Mouse (Mus musculus) kidney, embryonic 14.5 days (tissue): ENCODE data around the gene Gm19345. TPM values are rescaled to one million over a fixed set of nuclear protein-coding genes. Genes with fewer than 3 reads are reported as not detected.
A peak's percentile ranks its signal among the peaks of the same experiment; 100 is the strongest.

Source experiments
- ATAC-seq: fragments of 200-750 bp; cut with Nextera tagmentation; 2 replicates; pipeline ENCODE4 v1.8.0; 2017; ENCODE audit warnings: moderate number of reproducible peaks, mild to moderate bottlenecking, moderate TSS enrichment, moderate library complexity; ENCODE audit not compliant: low FRiP score, low TSS enrichment
- H3K27ac ChIP-seq: fragments of 300-500 bp; sonication (generic); 2 replicates; pipeline ENCODE4 v1.5.1; 2014; ENCODE audit warnings: low read depth, mild to moderate bottlenecking, low read length, moderate library complexity, mixed read lengths
- H3K27me3 ChIP-seq: fragments of 300-500 bp; sonication (generic); 2 replicates; pipeline ENCODE4 v1.6.1; 2014; ENCODE audit warnings: mild to moderate bottlenecking, low read length; ENCODE audit not compliant: control insufficient read depth, insufficient read depth
- H3K36me3 ChIP-seq: fragments of 300-500 bp; sonication (generic); 2 replicates; pipeline ENCODE4 v1.6.1; 2014; ENCODE audit warnings: low read length, mixed read lengths; ENCODE audit not compliant: control insufficient read depth, insufficient read depth
- H3K4me1 ChIP-seq: fragments of 300-500 bp; sonication (generic); 2 replicates; pipeline ENCODE4 v1.6.1; 2014; ENCODE audit warnings: low read length, mixed read lengths; ENCODE audit not compliant: control insufficient read depth, insufficient read depth
- H3K4me2 ChIP-seq: fragments of 300-500 bp; sonication (generic); replicated peaks from 2 replicates; pipeline ENCODE4 v1.6.1; 2014; ENCODE audit warnings: low read depth, mild to moderate bottlenecking, low read length
- H3K4me3 ChIP-seq: fragments of 300-500 bp; sonication (generic); 2 replicates; pipeline ENCODE4 v1.5.1; 2014; ENCODE audit warnings: mild to moderate bottlenecking, low read length
- H3K9ac ChIP-seq: fragments of 300-500 bp; sonication (generic); 2 replicates; pipeline ENCODE4 v1.6.1; 2014; ENCODE audit warnings: low read depth, mild to moderate bottlenecking, low read length, moderate library complexity
- H3K9me3 ChIP-seq: fragments of 300-500 bp; sonication (generic); 2 replicates; pipeline ENCODE4 v1.6.1; 2016; ENCODE audit warnings: low read length; ENCODE audit not compliant: control insufficient read depth
- WGBS: fragments of 180-500 bp; shearing (Covaris S2); extraction: QIAGEN DNeasy Blood & Tissue Kit; methylation state at CpG from one replicate; pipeline ENCODE4 v1.1.7; 2014; 5-methylcytosine and 5-hydroxymethylcytosine counted together
- polyA plus RNA-seq: library from polyadenylated mRNA; unstranded; fragments of >200 nt; fragmentation: Nextera tagmentation; extraction: Ambion mirVana; gene quantifications from 2 replicates; pipeline ENCODE4 v1.2.1, GENCODE M21; 2014

The Gm19345 gene
- polyA plus RNA-seq, 1 experiment from 2014 or later: not detected

- Histone ChIP-seq H3K36me3 (no peaks in the 10 kb centered on the region), H3K27ac (peak overlapping the region; percentile 88), H3K27me3 (peaks cover 18% of the 10 kb centered on the region), H3K4me3 (no peak overlapping the region; the same call in 1 of the 2 replicates), H3K9me3 (no peaks in the 10 kb centered on the region), H3K9ac (0 out of 2 replicates have a peak overlapping the region, but pooled peaks have one; percentile 31), H3K4me2 (0 out of 2 replicates have a peak overlapping the region, but pooled peaks have one; percentile 19), H3K4me1 (peaks cover 24% of the 10 kb centered on the region)
- 24% methylated on average over 16 of the region's 16 CpGs for WGBS
- ATAC-seq: peak; percentile 16
Observed at GRCm38 (mm10) chr7:19823256-19824181, 28.3 kb upstream of the Gm19345 start.

GRCm38 (mm10) chr7:19824182-19824973 lies 27.4 kb upstream of the Gm19345 start:
- 18% methylated on average over 26 of the region's 26 CpGs for WGBS
- peak; percentile 91 for ATAC-seq
- Histone ChIP-seq H3K27me3 (peaks cover 18% of the 10 kb centered on the region), H3K4me2 (peak overlapping the region; percentile 32), H3K4me3 (peak overlapping the region; percentile 7; the same call in 1 of the 2 replicates), H3K9ac (no peak overlapping the region), H3K9me3 (0 out of 2 replicates have a peak, but pooled peaks cover under 1% of the 10 kb centered on the region), H3K4me1 (peaks cover 20% of the 10 kb centered on the region), H3K36me3 (no peaks in the 10 kb centered on the region), H3K27ac (peak overlapping the region; percentile 88)

GRCm38 (mm10) chr7:19826756-19827155 lies 25.0 kb upstream of the Gm19345 start:
- Histone ChIP-seq H3K4me1 (peaks cover 28% of the 10 kb centered on the region), H3K4me2 (no peak overlapping the region), H3K36me3 (no peaks in the 10 kb centered on the region), H3K9ac (no peak overlapping the region), H3K27ac (no peak overlapping the region), H3K27me3 (peaks cover 12% of the 10 kb centered on the region), H3K9me3 (0 out of 2 replicates have a peak, but pooled peaks cover 3% of the 10 kb centered on the region), H3K4me3 (no peak overlapping the region)
- ATAC-seq: no peak
- WGBS: 36% methylated on average over 6 of the region's 6 CpGs

- H3K27ac ChIP-seq: no peak overlapping the region
- H3K9ac ChIP-seq: no peak overlapping the region
- no peaks in the 10 kb centered on the region for H3K27me3 ChIP-seq
- H3K4me1 ChIP-seq: 0 out of 2 replicates have a peak, but pooled peaks cover 8% of the 10 kb centered on the region
- no peak overlapping the region for H3K4me3 ChIP-seq
- no peak overlapping the region for H3K4me2 ChIP-seq
- no peak for ATAC-seq
- WGBS: 86% methylated on average over 3 of the region's 3 CpGs
- 0 out of 2 replicates have a peak, but pooled peaks cover 3% of the 10 kb centered on the region for H3K9me3 ChIP-seq
- H3K36me3 ChIP-seq: no peaks in the 10 kb centered on the region
Observed at GRCm38 (mm10) chr7:19829694-19830093, 22.1 kb upstream of the Gm19345 start.

- Histone ChIP-seq H3K9ac (no peak overlapping the region; the same call in 1 of the 2 replicates), H3K9me3 (0 out of 2 replicates have a peak, but pooled peaks cover 3% of the 10 kb centered on the region), H3K27ac (no peak overlapping the region), H3K4me3 (no peak overlapping the region), H3K36me3 (no peaks in the 10 kb centered on the region), H3K4me2 (no peak overlapping the region), H3K4me1 (0 out of 2 replicates have a peak, but pooled peaks cover 8% of the 10 kb centered on the region), H3K27me3 (no peaks in the 10 kb centered on the region)
- 28% methylated on average over 13 of the region's 13 CpGs for WGBS
- peak; percentile 41; the same call in 1 of the 2 replicates for ATAC-seq
Observed at GRCm38 (mm10) chr7:19830682-19831156, 21.1 kb upstream of the Gm19345 start.

GRCm38 (mm10) chr7:19831837-19832236 lies 20.0 kb upstream of the Gm19345 start:
- Histone ChIP-seq H3K27ac (no peak overlapping the region), H3K4me1 (0 out of 2 replicates have a peak, but pooled peaks cover 8% of the 10 kb centered on the region), H3K4me3 (no peak overlapping the region), H3K36me3 (no peaks in the 10 kb centered on the region), H3K4me2 (no peak overlapping the region), H3K27me3 (no peaks in the 10 kb centered on the region), H3K9ac (no peak overlapping the region), H3K9me3 (0 out of 2 replicates have a peak, but pooled peaks cover 3% of the 10 kb centered on the region)
- WGBS: 50% methylated on average over 9 of the region's 9 CpGs
- 0 out of 2 replicates have a peak, but pooled peaks have one; percentile 41 for ATAC-seq

- no peak for ATAC-seq
- H3K27ac ChIP-seq: no peak overlapping the region
- 65% methylated on average over 3 of the region's 3 CpGs for WGBS
- H3K4me2 ChIP-seq: no peak overlapping the region
- H3K4me3 ChIP-seq: no peak overlapping the region
- H3K36me3 ChIP-seq: no peaks in the 10 kb centered on the region
- H3K4me1 ChIP-seq: 0 out of 2 replicates have a peak, but pooled peaks cover 8% of the 10 kb centered on the region
- H3K27me3 ChIP-seq: no peaks in the 10 kb centered on the region
- H3K9me3 ChIP-seq: 0 out of 2 replicates have a peak, but pooled peaks cover 3% of the 10 kb centered on the region
- no peak overlapping the region for H3K9ac ChIP-seq
Observed at GRCm38 (mm10) chr7:19834055-19834454, 17.7 kb upstream of the Gm19345 start.

GRCm38 (mm10) chr7:19836843-19837242 lies 15.0 kb upstream of the Gm19345 start:
- H3K4me3 ChIP-seq: no peak overlapping the region
- ATAC-seq: no peak
- no peak overlapping the region for H3K27ac ChIP-seq
- no peaks in the 10 kb centered on the region for H3K4me1 ChIP-seq
- no peaks in the 10 kb centered on the region for H3K27me3 ChIP-seq
- no peaks in the 10 kb centered on the region for H3K9me3 ChIP-seq
- no peak overlapping the region for H3K9ac ChIP-seq
- no peak overlapping the region for H3K4me2 ChIP-seq
- WGBS: 68% methylated on average over 3 of the region's 3 CpGs
- no peaks in the 10 kb centered on the region for H3K36me3 ChIP-seq
